Mouse (Mus musculus) embryonic facial prominence, embryonic 10.5 days (tissue): ENCODE data around the gene Parp4. TPM values are rescaled to one million over a fixed set of nuclear protein-coding genes. Genes with fewer than 3 reads are reported as not detected.

ENCODE experiments used
- DNase-seq: peaks from one replicate; pipeline ENCODE4 v3.0.0-alpha.2; 2017; ENCODE audit warnings: low spot score
- H3K27ac ChIP-seq: fragments of 300-500 bp; sonication (generic); replicated peaks from 2 replicates; pipeline ENCODE4 v1.5.1; 2016; ENCODE audit warnings: mild to moderate bottlenecking
- H3K27me3 ChIP-seq: fragments of 300-500 bp; sonication (generic); replicated peaks from 2 replicates; pipeline ENCODE4 v1.6.1; 2016; ENCODE audit warnings: low read depth, mild to moderate bottlenecking; ENCODE audit not compliant: poor library complexity, severe bottlenecking
- H3K36me3 ChIP-seq: fragments of 300-500 bp; sonication (generic); replicated peaks from 2 replicates; pipeline ENCODE4 v1.6.1; 2016; ENCODE audit warnings: mild to moderate bottlenecking, moderate library complexity
- H3K4me1 ChIP-seq: fragments of 300-500 bp; sonication (generic); 2 replicates; pipeline ENCODE4 v1.6.1; 2016
- H3K4me3 ChIP-seq: fragments of 300-500 bp; sonication (generic); 2 replicates; pipeline ENCODE4 v1.5.1; 2016; ENCODE audit warnings: mild to moderate bottlenecking, moderate library complexity
- H3K9me3 ChIP-seq: fragments of 300-500 bp; sonication (generic); 2 replicates; pipeline ENCODE4 v1.6.1; 2016; ENCODE audit warnings: mild to moderate bottlenecking
- WGBS: fragments of 180-500 bp; shearing (Covaris S2); methylation state at CpG from one replicate; pipeline ENCODE4 v1.1.7; 2016; 5-methylcytosine and 5-hydroxymethylcytosine counted together
- polyA plus RNA-seq: library from polyadenylated mRNA; unstranded; fragments of >200 nt; fragmentation: Nextera tagmentation; extraction: Ambion mirVana; gene quantifications from 2 replicates; pipeline ENCODE4 v1.2.1, GENCODE M21; 2016

Gene Parp4
- polyA plus RNA-seq, 1 experiment from 2014 or later = 2.0 TPM

DNA sequence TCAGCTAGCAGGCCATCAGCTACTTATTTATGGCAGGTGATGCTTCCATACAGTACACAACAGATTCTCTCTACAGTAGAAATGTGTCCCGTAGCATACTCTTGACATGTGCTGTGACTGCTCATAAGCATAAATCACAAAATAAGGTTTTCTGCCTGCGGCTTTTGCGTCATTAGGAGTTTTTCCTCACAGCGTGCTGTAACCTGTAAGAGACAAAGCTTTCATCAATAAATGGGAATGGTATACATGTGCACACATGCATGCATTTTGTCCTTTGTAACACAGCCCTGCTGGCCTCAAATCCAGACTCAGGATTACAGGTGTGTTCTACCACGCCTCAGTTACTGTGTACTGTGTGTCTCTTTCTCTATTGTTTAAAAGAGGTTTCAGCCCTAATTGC is 122.4 kb downstream of the Parp4 start:
- no peaks in the 10 kb centered on the region for H3K9me3 ChIP-seq
- no peak overlapping the region for H3K4me3 ChIP-seq
- no peaks in the 10 kb centered on the region for H3K27me3 ChIP-seq
- H3K36me3 ChIP-seq = peaks cover 81% of the 10 kb centered on the region
- WGBS = 91% methylated on average over 5 of the region's 5 CpGs
- no peak overlapping the region for H3K27ac ChIP-seq
- H3K4me1 ChIP-seq = no peaks in the 10 kb centered on the region
- no peak for DNase-seq

DNA sequence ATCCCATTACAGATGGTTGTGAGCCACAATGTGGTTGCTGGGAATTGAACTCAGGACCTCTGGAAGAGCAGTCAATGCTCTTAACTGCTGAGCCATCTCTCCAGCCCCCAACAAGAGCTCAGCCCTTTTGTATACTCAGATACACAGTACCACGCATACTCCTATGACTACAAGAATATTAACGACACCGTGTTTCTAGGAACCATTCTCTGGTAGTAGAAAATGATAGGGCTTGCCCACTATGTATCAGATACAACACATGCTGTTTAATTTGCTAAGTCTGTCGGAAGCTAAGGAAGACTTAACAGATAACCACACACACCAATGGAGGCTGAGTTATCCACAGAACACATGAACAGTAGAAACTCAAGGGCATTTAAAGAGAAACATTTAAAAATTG is 127.2 kb downstream of the Parp4 start:
- DNase-seq = no peak
- Histone ChIP-seq H3K27ac (no peak overlapping the region), H3K36me3 (peaks cover 48% of the 10 kb centered on the region), H3K4me3 (no peak overlapping the region), H3K9me3 (no peaks in the 10 kb centered on the region), H3K4me1 (peaks cover 4% of the 10 kb centered on the region; the same call in 1 of the 2 replicates), H3K27me3 (no peaks in the 10 kb centered on the region)
- 95% methylated on average over 4 of the region's 4 CpGs for WGBS

DNA sequence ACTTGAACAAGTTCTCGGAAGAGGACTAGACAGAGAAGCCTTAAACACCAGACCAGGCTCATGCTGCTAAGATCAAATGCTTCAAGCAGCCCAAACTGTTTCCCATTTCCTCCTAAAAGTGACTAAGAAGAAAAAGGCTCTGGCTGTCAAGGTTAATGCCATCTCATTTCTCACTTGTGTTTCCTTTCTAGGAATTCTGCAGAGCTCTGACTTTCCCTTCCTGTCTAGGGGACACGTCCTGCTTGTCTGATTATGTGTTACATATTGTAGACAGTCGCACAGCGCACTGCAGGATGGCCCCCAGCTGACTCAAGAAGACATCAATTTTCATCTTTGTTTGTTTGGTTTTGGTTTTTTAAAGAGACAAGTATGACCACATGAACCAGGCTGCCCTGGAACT is 130.3 kb downstream of the Parp4 start:
- peaks cover 4% of the 10 kb centered on the region; the same call in 1 of the 2 replicates for H3K4me1 ChIP-seq
- H3K4me3 ChIP-seq = no peak overlapping the region
- H3K27ac ChIP-seq = no peak overlapping the region

More for the DNA sequence above, 130.3 kb downstream of the Parp4 start:
- no peak for DNase-seq
- Histone ChIP-seq H3K9me3 (no peaks in the 10 kb centered on the region), H3K36me3 (peaks cover 29% of the 10 kb centered on the region), H3K27me3 (no peaks in the 10 kb centered on the region)
- WGBS = 87% methylated on average over 4 of the region's 4 CpGs

Other genes with a start within 250 kb of the Parp4 start
- gene Atp12a, start 210.6 kb upstream of the Parp4 start, polyA plus RNA-seq = 0.05 TPM in 1 of 2 replicates, not detected in the other
- 2.2 and 2.7 TPM in 2 replicates for gene Rnf17, start 173.0 kb upstream of the Parp4 start, polyA plus RNA-seq
- gene Cenpj, start 194 bp upstream of the Parp4 start, polyA plus RNA-seq = 20.9 and 21.3 TPM in 2 replicates
- 33.0 and 38.4 TPM in 2 replicates for gene Mphosph8, start 92.6 kb downstream of the Parp4 start, polyA plus RNA-seq
- gene Pspc1, start 202.7 kb downstream of the Parp4 start, polyA plus RNA-seq = 41.3 and 44.7 TPM in 2 replicates
- gene Zmym5, start 236.1 kb downstream of the Parp4 start, polyA plus RNA-seq = 22.2 and 26.5 TPM in 2 replicates